Mouse (Mus musculus) heart, adult 2 months (tissue): ENCODE measurements at regions not wholly inside any gene's neighbourhood (a gene's known extent, or its start where the extent isn't known, plus 50 kb on each side); places are given as distances from the start of the nearest gene placed in this dataset.

Source experiments
- CTCF ChIP-seq: fragments of 200-600 bp; IDR thresholded peaks from 2 replicates; pipeline ENCODE4 v1.8.1; 2022; ENCODE audit warnings: antibody characterized with exemption, mild to moderate bottlenecking, moderate library complexity
- EP300 ChIP-seq: fragments of 200-500 bp; IDR thresholded peaks from 2 replicates; pipeline ENCODE4 v1.6.1; 2011; ENCODE audit warnings: low read depth, low read length, control low read depth; ENCODE audit not compliant: insufficient read depth
- POLR2A ChIP-seq: fragments of 200-500 bp; IDR thresholded peaks from 2 replicates; pipeline ENCODE4 v1.6.1; 2011; ENCODE audit warnings: mild to moderate bottlenecking, low read depth, low read length, control low read depth; ENCODE audit not compliant: insufficient read depth

GRCm38 (mm10) chr13:119318358-119318757 is 110.0 kb upstream of the Paip1 start:
- TF ChIP-seq CTCF (peak; percentile 52), EP300 (no peak), POLR2A (no peak)
